In genomic region chr10:107442781-107443180, GRCm38 (mm10) we compare ENCODE assay signal across 10 mouse cellular contexts. TPM values are rescaled to one million over a fixed set of nuclear protein-coding genes. Genes with fewer than 3 reads are reported as not detected.
DNase-seq lines count a peak whose midpoint lies in the region; ATAC-seq lines count a peak whose summit lies in the region.
"Had no signal": no experiment of that assay in that cellular context is flagged by ENCODE, and none has a peak within 500 bp of the region (broad histone marks: within the 10 kb centered on the region; RNA-seq: fewer than 3 reads in every experiment).

No protein-coding gene starts in this region.

- H3K4me1 ChIP-seq in neural tube, embryonic 11.5 days (ENCODE audit: control insufficient read depth, insufficient read depth, low read length) = no peaks in the 10 kb centered on the region
- H3K4me1 ChIP-seq in neural tube, embryonic 15.5 days = no peaks in the 10 kb centered on the region
- H3K4me1 ChIP-seq: midbrain, embryonic 12.5 days had no signal

- ATAC-seq in neural tube, embryonic 11.5 days (ENCODE audit: insufficient read depth, low FRiP score, low TSS enrichment) = peak; percentile 35; the same call in 1 of the 2 replicates
- no peak for ATAC-seq in neural tube, embryonic 15.5 days (ENCODE audit: low FRiP score)

- peak; percentile 27 for DNase-seq in gastrocnemius, postnatal 10 days
- DNase-seq in gastrocnemius, postnatal 4 days (ENCODE audit: low spot score in 2 of 2) = no peak
- no peak for DNase-seq in neural tube, embryonic 11.5 days (ENCODE audit: low spot score)
- DNase-seq in c-Kit-positive CD71-positive TER-119-negative erythroid progenitor cells, embryonic 14.5 days (ENCODE audit: low read depth) = peak; percentile 5
- peak; percentile 2 for DNase-seq in large intestine, adult 2 months (ENCODE audit: low read depth, low spot score)
- peak; percentile 5 for DNase-seq in retina, postnatal 7 days (ENCODE audit: low read depth, low spot score)
- no peak for DNase-seq in thymus, postnatal 36 days

- no peak overlapping the region for H3K9ac ChIP-seq in neural tube, embryonic 11.5 days (ENCODE audit: low read length)
- H3K9ac ChIP-seq in neural tube, embryonic 15.5 days (replicated peaks) = no peak overlapping the region
- H3K9ac ChIP-seq: midbrain, embryonic 12.5 days had no signal

- H3K27ac ChIP-seq in neural tube, embryonic 11.5 days (ENCODE audit: low read depth, low read length) = no peak overlapping the region
- H3K27ac ChIP-seq in neural tube, embryonic 15.5 days (replicated peaks) = no peak overlapping the region
- H3K27ac ChIP-seq: midbrain, embryonic 12.5 days had no signal

- H3K4me2 ChIP-seq in neural tube, embryonic 11.5 days (ENCODE audit: low read depth) = no peak overlapping the region
- no peak overlapping the region for H3K4me2 ChIP-seq in neural tube, embryonic 15.5 days
- H3K4me2 ChIP-seq: midbrain, embryonic 12.5 days had no signal

- H3K9me3 ChIP-seq in neural tube, embryonic 11.5 days (ENCODE audit: control insufficient read depth, low read length) = no peaks in the 10 kb centered on the region
- no peaks in the 10 kb centered on the region for H3K9me3 ChIP-seq in neural tube, embryonic 15.5 days (replicated peaks)
- H3K9me3 ChIP-seq: midbrain, embryonic 12.5 days had no signal

- no peaks in the 10 kb centered on the region for H3K36me3 ChIP-seq in neural tube, embryonic 11.5 days (ENCODE audit: control insufficient read depth, insufficient read depth, low read length)
- no peaks in the 10 kb centered on the region for H3K36me3 ChIP-seq in neural tube, embryonic 15.5 days
- H3K36me3 ChIP-seq: midbrain, embryonic 12.5 days had no signal

- H3K4me3 ChIP-seq in neural tube, embryonic 11.5 days (ENCODE audit: low read depth, low read length) = no peak overlapping the region
- H3K4me3 ChIP-seq in neural tube, embryonic 15.5 days (replicated peaks) = no peak overlapping the region
- H3K4me3 ChIP-seq: midbrain, embryonic 12.5 days had no signal

- 14% methylated on average over 4 of the region's 4 CpGs for WGBS in neural tube, embryonic 11.5 days
- 15% methylated on average over 4 of the region's 4 CpGs for WGBS in neural tube, embryonic 15.5 days
- 9% methylated on average over 4 of the region's 4 CpGs for WGBS in large intestine, adult 2 months

- H3K27me3 ChIP-seq in neural tube, embryonic 11.5 days (ENCODE audit: control insufficient read depth, insufficient read depth, low read length) = no peaks in the 10 kb centered on the region
- H3K27me3 ChIP-seq in neural tube, embryonic 15.5 days (replicated peaks) = no peaks in the 10 kb centered on the region
- H3K27me3 ChIP-seq: midbrain, embryonic 12.5 days had no signal

RNA-seq across cellular contexts. Expression of gene Myf5, which starts 43.2 kb away (rescaled TPM):
- 1 to 10 TPM; 8.4 to 8.8 TPM for total RNA-seq in gastrocnemius, postnatal 10 days (2021)
- 10 to 100 TPM; 19.8 to 20.5 TPM for total RNA-seq in gastrocnemius, postnatal 4 days (2021)
- polyA plus RNA-seq in neural tube, embryonic 11.5 days (2014; fragmentation: Nextera tagmentation; extraction: Ambion mirVana) = 11.7 and 14.1 TPM in 2 replicates
- 0.74 and 1.1 TPM in 2 replicates for polyA plus RNA-seq in neural tube, embryonic 15.5 days (2015; fragmentation: Nextera tagmentation; extraction: Ambion mirVana)
- polyA plus RNA-seq in large intestine, adult 2 months (2012; rRNA removed) = not detected in 2 replicates
- polyA plus RNA-seq: heart, embryonic 14.5 days; midbrain, embryonic 12.5 days had no signal

RNA-seq across cellular contexts. Expression of gene Myf6, which starts 51.8 kb away (rescaled TPM):
- total RNA-seq in gastrocnemius, postnatal 10 days (2021) = 100 to 1,000 TPM; 106 to 128 TPM
- 100 to 1,000 TPM; 133 to 164 TPM for total RNA-seq in gastrocnemius, postnatal 4 days (2021)
- polyA plus RNA-seq in neural tube, embryonic 11.5 days (2014; fragmentation: Nextera tagmentation; extraction: Ambion mirVana) = 2.8 and 3.9 TPM in 2 replicates
- polyA plus RNA-seq in neural tube, embryonic 15.5 days (2015; fragmentation: Nextera tagmentation; extraction: Ambion mirVana) = 0.75 and 0.84 TPM in 2 replicates
- polyA plus RNA-seq in large intestine, adult 2 months (2012; rRNA removed) = not detected in 2 replicates
- polyA plus RNA-seq: midbrain, embryonic 12.5 days had no signal

Comparison
In these comparisons a context has a peak if more than half of its experiments do, and no peak if none do; other contexts are left out.
1. DNase-seq: peak in gastrocnemius, postnatal 10 days (single experiment), c-Kit-positive CD71-positive TER-119-negative erythroid progenitor cells, embryonic 14.5 days (single experiment), large intestine, adult 2 months (single experiment) and retina, postnatal 7 days (single experiment); none in gastrocnemius, postnatal 4 days (0 of 2), neural tube, embryonic 11.5 days (single experiment) and thymus, postnatal 36 days (0 of 2).